ENCODE assay signal across 8 mouse cellular contexts in the genomic region with DNA sequence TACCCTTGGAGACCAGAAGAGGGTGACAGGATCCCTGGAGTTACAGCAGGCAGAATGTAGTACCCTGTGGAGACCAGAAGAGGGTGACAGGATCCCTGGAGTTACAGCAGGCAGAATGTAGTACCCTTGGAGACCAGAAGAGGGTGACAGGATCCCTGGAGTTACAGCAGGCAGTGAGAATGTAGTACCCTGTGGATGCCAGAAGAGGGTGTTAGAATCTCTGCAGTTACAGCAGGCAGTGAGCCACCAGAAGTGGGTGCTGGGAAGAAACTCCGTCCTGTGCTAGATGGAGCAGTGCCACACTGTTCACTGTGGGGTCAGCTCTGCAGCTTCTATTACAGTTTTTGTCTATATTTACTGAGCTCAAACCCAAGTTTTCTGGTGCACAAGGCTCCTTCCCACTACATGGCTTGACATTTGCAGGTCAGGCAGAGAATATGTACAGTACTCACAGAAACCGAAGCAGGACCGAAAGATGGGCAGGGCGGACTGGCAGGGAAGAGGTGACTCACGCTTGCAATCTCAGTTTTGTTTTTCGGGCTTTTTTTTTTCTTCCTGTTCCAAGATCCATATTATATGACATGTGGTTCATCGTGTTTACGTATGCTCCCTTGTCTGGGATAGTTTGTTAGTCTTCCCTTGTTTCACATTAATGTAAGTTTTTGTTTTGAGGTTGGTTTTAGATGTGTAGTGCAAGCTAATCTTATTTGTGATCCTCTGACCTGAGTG. TPM values are rescaled to one million over a fixed set of nuclear protein-coding genes. Genes with fewer than 3 reads are reported as not detected.
DNase-seq lines count a peak whose midpoint lies in the region; ATAC-seq and TF ChIP-seq lines count a peak whose summit lies in the region.

No protein-coding gene starts in this region.

- no peaks in the 10 kb centered on the region for H3K27me3 ChIP-seq in CH12.LX (replicated peaks)
- H3K27me3 ChIP-seq in embryonic facial prominence, embryonic 11.5 days (ENCODE audit: control insufficient read depth, insufficient read depth, low read length) = no peaks in the 10 kb centered on the region
- H3K27me3 ChIP-seq in lung, postnatal 0 days (replicated peaks; ENCODE audit: insufficient read depth, low read length) = no peaks in the 10 kb centered on the region

- H3K4me2 ChIP-seq in CH12.LX (ENCODE audit: insufficient read depth, low read depth, poor library complexity, severe bottlenecking) = peak overlapping the region; percentile 62
- H3K4me2 ChIP-seq in embryonic facial prominence, embryonic 11.5 days (ENCODE audit: low read depth, low read length) = no peak overlapping the region
- 0 out of 2 replicates have a peak overlapping the region, but pooled peaks have one; percentile 3 for H3K4me2 ChIP-seq in lung, postnatal 0 days (replicated peaks; ENCODE audit: low read depth, low read length)

- H3K9ac ChIP-seq in CH12.LX (ENCODE audit: insufficient read depth, low read depth) = peak overlapping the region; percentile 29; the same call in 1 of the 2 replicates
- H3K9ac ChIP-seq in embryonic facial prominence, embryonic 11.5 days (replicated peaks; ENCODE audit: low read length) = no peak overlapping the region
- no peak overlapping the region for H3K9ac ChIP-seq in lung, postnatal 0 days (replicated peaks; ENCODE audit: low read depth)

- H3K9me3 ChIP-seq in CH12.LX (replicated peaks; ENCODE audit: low read length) = no peaks in the 10 kb centered on the region
- H3K9me3 ChIP-seq in embryonic facial prominence, embryonic 11.5 days (replicated peaks; ENCODE audit: control insufficient read depth, low read length) = no peaks in the 10 kb centered on the region
- H3K9me3 ChIP-seq in lung, postnatal 0 days (ENCODE audit: low read length) = no peaks in the 10 kb centered on the region

- in situ Hi-C loops in CH12.LX (cut with MboI; ENCODE audit: low pct_ligation_motif_present, low pct_unique_long_range_greater_than_20kb, low sequenced_read_pairs) = loop anchor here (10.0 kb wide), 1 partner anchor 60 kb away; a partner anchor contains a TSS

- peak; percentile 98 to 100 for TF ChIP-seq CTCF in CH12.LX (conservative IDR thresholded peaks at IDR 0.05 in 1 of 2, IDR thresholded peaks at IDR 0.05 in 1 of 2; ENCODE audit: low read depth in 2 of 2, low read length in 2 of 2)
- TF ChIP-seq CTCF in lung, postnatal 0 days (IDR thresholded peaks at IDR 0.05) = peak; percentile 100

- 0 out of 2 replicates have a peak, but pooled peaks have one; percentile 29 for TF ChIP-seq POLR2A in CH12.LX (IDR thresholded peaks at IDR 0.05; ENCODE audit: low read depth, low read length)

- peaks cover 0 to 8% of the 10 kb centered on the region in 2 experiments for H3K36me3 ChIP-seq in CH12.LX (replicated peaks in 1 of 2; ENCODE audit: control insufficient read depth in 1 of 2, insufficient read depth in 1 of 2, low read length in 1 of 2)
- H3K36me3 ChIP-seq in embryonic facial prominence, embryonic 11.5 days (replicated peaks; ENCODE audit: control insufficient read depth, insufficient read depth, low read depth, low read length) = no peaks in the 10 kb centered on the region
- H3K36me3 ChIP-seq in lung, postnatal 0 days (ENCODE audit: insufficient read depth, low read length) = no peaks in the 10 kb centered on the region

- dilution Hi-C loops in CH12.LX (cut with MboI; ENCODE audit: extremely low pct_ligation_motif_present, extremely low pct_unique_long_range_greater_than_20kb, low sequenced_read_pairs) = no loop called here

- peak; percentile 91 for DNase-seq in CH12.LX (ENCODE audit: extremely low read depth)
- peak; percentile 89 for DNase-seq in adrenal gland, adult 8-10 months
- peak; percentile 84 for DNase-seq in embryonic facial prominence, embryonic 11.5 days (ENCODE audit: low spot score)
- DNase-seq in heart, adult 8-10 months (ENCODE audit: low spot score) = peak; percentile 97
- DNase-seq in layer of hippocampus, adult 11-12 months (ENCODE audit: low spot score) = peak; percentile 97
- DNase-seq in lung, postnatal 0 days (ENCODE audit: low spot score) = peak; percentile 98
- peak; percentile 80 for DNase-seq in retina, adult 2 months (ENCODE audit: low read depth, low spot score)
- DNase-seq in thymus, postnatal 36 days = peak; percentile 59 to 68

- 90% methylated on average over 8 of the region's 8 CpGs for WGBS in embryonic facial prominence, embryonic 11.5 days
- WGBS in lung, postnatal 0 days = 77% methylated on average over 8 of the region's 8 CpGs

- ATAC-seq in embryonic facial prominence, embryonic 11.5 days (replicated peaks; ENCODE audit: insufficient number of reproducible peaks, low FRiP score, low TSS enrichment, low read depth) = no peak
- peak; percentile 58 for ATAC-seq in lung, postnatal 0 days

- peaks cover 2 to 23% of the 10 kb centered on the region in 2 experiments; a peak in 2 of 4 replicates for H3K4me1 ChIP-seq in CH12.LX (ENCODE audit: control insufficient read depth in 1 of 2, insufficient read depth in 2 of 2)
- H3K4me1 ChIP-seq in embryonic facial prominence, embryonic 11.5 days (ENCODE audit: control insufficient read depth, insufficient read depth, low read length) = no peaks in the 10 kb centered on the region
- peaks cover 5% of the 10 kb centered on the region; the same call in 1 of the 2 replicates for H3K4me1 ChIP-seq in lung, postnatal 0 days (ENCODE audit: insufficient read depth, low read depth, low read length)

- peak; percentile 58 for TF ChIP-seq RAD21 in CH12.LX (IDR thresholded peaks at IDR 0.05; ENCODE audit: low read depth, low read length)

- peaks cover 3% of the 10 kb centered on the region for H3K79me2 ChIP-seq in CH12.LX (replicated peaks; ENCODE audit: control insufficient read depth, extremely low read depth, insufficient read depth, poor library complexity, severe bottlenecking)

- peak; percentile 74 for TF ChIP-seq EP300 in CH12.LX (IDR thresholded peaks at IDR 0.05; ENCODE audit: low read length)
- no peak for TF ChIP-seq EP300 in lung, postnatal 0 days (IDR thresholded peaks at IDR 0.05)

- peak overlapping the region; percentile 45; the same call in 1 of the 2 replicates for H3K27ac ChIP-seq in CH12.LX (ENCODE audit: insufficient read depth, low read depth)
- H3K27ac ChIP-seq in embryonic facial prominence, embryonic 11.5 days (replicated peaks; ENCODE audit: low read depth, low read length) = no peak overlapping the region
- peak overlapping the region; percentile 59 for H3K27ac ChIP-seq in lung, postnatal 0 days (ENCODE audit: low read length)

- H3K4me3 ChIP-seq in CH12.LX (replicated peaks in 1 of 3; ENCODE audit: low read depth in 2 of 3, low read length in 2 of 3, poor library complexity in 1 of 3) = peak overlapping the region; percentile 46 to 98 (median 54)
- no peak overlapping the region for H3K4me3 ChIP-seq in embryonic facial prominence, embryonic 11.5 days (ENCODE audit: low read depth, low read length)
- no peak overlapping the region for H3K4me3 ChIP-seq in lung, postnatal 0 days (ENCODE audit: low read depth, low read length)

TF ChIP-seq in CH12.LX, 34 proteins besides CTCF, POLR2A, EP300 and RAD21 (continues in another document):
- peak; percentile 59 for TF ChIP-seq HCFC1 (IDR thresholded peaks at IDR 0.05; ENCODE audit: low read depth, low read length)
- TF ChIP-seq ZNF384 (IDR thresholded peaks at IDR 0.05; ENCODE audit: low read depth, low read length) = peak; percentile 90
- peak; percentile 62 for TF ChIP-seq IRF4 (IDR thresholded peaks at IDR 0.05; ENCODE audit: low read depth, low read length)

RNA-seq across cellular contexts. Expression of a gene that starts 6.6 kb away (rescaled TPM):
- total RNA-seq in CH12.LX (2012; rRNA removed) (10.0 and 13.9 TPM in 2 replicates), CH12.LX (2014; rRNA removed) (5.9 and 8.1 TPM in 2 replicates)
- 9.2 and 10.8 TPM in 2 replicates for polyA plus RNA-seq in CH12.LX (2012; ENCODE audit: insufficient read length, low read depth)
- 10 to 100 TPM; 20.0 to 33.6 (median 26.8) TPM for total RNA-seq in adrenal gland, adult 8-10 months (2022)
- 8.0 and 9.3 TPM in 2 replicates for polyA plus RNA-seq in embryonic facial prominence, embryonic 11.5 days (2014; fragmentation: Nextera tagmentation; extraction: Ambion mirVana)
- total RNA-seq in heart, adult 8-10 months (2022) = 10 to 100 TPM in 1 of 4 experiments, 1 to 10 TPM in 3; 5.0 to 10.3 (median 6.6) TPM
- polyA plus RNA-seq in lung, postnatal 0 days (2015; fragmentation: Nextera tagmentation; extraction: Ambion mirVana) = 7.7 and 8.4 TPM in 2 replicates

RNA-seq across cellular contexts. Expression of a gene that starts 8.3 kb away (rescaled TPM):
- total RNA-seq in CH12.LX (2012; rRNA removed) (12.5 and 13.2 TPM in 2 replicates), CH12.LX (2014; rRNA removed) (17.4 and 18.3 TPM in 2 replicates)
- polyA plus RNA-seq in CH12.LX (2012; ENCODE audit: insufficient read length, low read depth) = 7.5 and 8.3 TPM in 2 replicates
- total RNA-seq in adrenal gland, adult 8-10 months (2022) = 10 to 100 TPM in 2 of 4 experiments, 1 to 10 TPM in 2; 6.3 to 10.6 (median 9.6) TPM
- polyA plus RNA-seq in embryonic facial prominence, embryonic 11.5 days (2014; fragmentation: Nextera tagmentation; extraction: Ambion mirVana) = 11.2 and 11.7 TPM in 2 replicates
- 1 to 10 TPM; 3.0 to 5.1 (median 3.6) TPM for total RNA-seq in heart, adult 8-10 months (2022)
- 5.0 and 6.3 TPM in 2 replicates for polyA plus RNA-seq in lung, postnatal 0 days (2015; fragmentation: Nextera tagmentation; extraction: Ambion mirVana)

RNA-seq across cellular contexts. Expression of a gene that starts 30.0 kb away (rescaled TPM):
- 1.8 and 2.3 TPM in 2 replicates for total RNA-seq in CH12.LX (2012; rRNA removed)
- total RNA-seq in CH12.LX (2014; rRNA removed) = 0.08 and 0.24 TPM in 2 replicates
- polyA plus RNA-seq in CH12.LX (2012; ENCODE audit: insufficient read length, low read depth) = 0.36 and 0.45 TPM in 2 replicates
- total RNA-seq in adrenal gland, adult 8-10 months (2022) = 10 to 100 TPM in 2 of 4 experiments, under 1 TPM in 2; 0.75 to 72.1 (median 30.0) TPM
- 0.40 and 0.55 TPM in 2 replicates for polyA plus RNA-seq in embryonic facial prominence, embryonic 11.5 days (2014; fragmentation: Nextera tagmentation; extraction: Ambion mirVana)
- under 1 TPM in 1 of 4 experiments, not detected in 3; 0.08 TPM for total RNA-seq in heart, adult 8-10 months (2022)
- polyA plus RNA-seq in lung, postnatal 0 days (2015; fragmentation: Nextera tagmentation; extraction: Ambion mirVana) = 0.08 TPM in 2 replicates

RNA-seq across cellular contexts. Expression of a gene that starts 32.2 kb away (rescaled TPM):
- total RNA-seq in CH12.LX (2012; rRNA removed) = 58.7 and 76.6 TPM in 2 replicates
- 64.0 and 71.5 TPM in 2 replicates for total RNA-seq in CH12.LX (2014; rRNA removed)
- polyA plus RNA-seq in CH12.LX (2012; ENCODE audit: insufficient read length, low read depth) = 62.9 and 72.1 TPM in 2 replicates
- 100 to 1,000 TPM in 3 of 4 experiments, 10 to 100 TPM in 1; 96.7 to 113 (median 107) TPM for total RNA-seq in adrenal gland, adult 8-10 months (2022)
- 8.1 and 8.2 TPM in 2 replicates for polyA plus RNA-seq in embryonic facial prominence, embryonic 11.5 days (2014; fragmentation: Nextera tagmentation; extraction: Ambion mirVana)
- total RNA-seq in heart, adult 8-10 months (2022) = 10 to 100 TPM; 38.4 to 43.7 (median 43.2) TPM
- polyA plus RNA-seq in lung, postnatal 0 days (2015; fragmentation: Nextera tagmentation; extraction: Ambion mirVana) = 39.1 and 41.9 TPM in 2 replicates

RNA-seq across cellular contexts. Expression of a gene that starts 49.3 kb away (rescaled TPM):
- not detected in 2 replicates for total RNA-seq in CH12.LX (2012; rRNA removed)
- not detected in 2 replicates for total RNA-seq in CH12.LX (2014; rRNA removed)
- polyA plus RNA-seq in CH12.LX (2012; ENCODE audit: insufficient read length, low read depth) = not detected in 2 replicates
- not detected for total RNA-seq in adrenal gland, adult 8-10 months (2022)
- polyA plus RNA-seq in embryonic facial prominence, embryonic 11.5 days (2014; fragmentation: Nextera tagmentation; extraction: Ambion mirVana) = 1.9 and 2.9 TPM in 2 replicates
- total RNA-seq in heart, adult 8-10 months (2022) = not detected
- polyA plus RNA-seq in lung, postnatal 0 days (2015; fragmentation: Nextera tagmentation; extraction: Ambion mirVana) = not detected in 2 replicates

Comparison
In these comparisons a context has a peak if more than half of its experiments do, and no peak if none do; other contexts are left out.
1. H3K4me3 ChIP-seq: peak in CH12.LX (3 of 3); none in embryonic facial prominence, embryonic 11.5 days (single experiment) and lung, postnatal 0 days (single experiment).
2. Peak in every context shown above with its lines, with median percentiles within 50 percentile points of each other: DNase-seq.